Mouse (Mus musculus): ENCODE results near the gene Phlda3.

The Phlda3 gene

DNA sequence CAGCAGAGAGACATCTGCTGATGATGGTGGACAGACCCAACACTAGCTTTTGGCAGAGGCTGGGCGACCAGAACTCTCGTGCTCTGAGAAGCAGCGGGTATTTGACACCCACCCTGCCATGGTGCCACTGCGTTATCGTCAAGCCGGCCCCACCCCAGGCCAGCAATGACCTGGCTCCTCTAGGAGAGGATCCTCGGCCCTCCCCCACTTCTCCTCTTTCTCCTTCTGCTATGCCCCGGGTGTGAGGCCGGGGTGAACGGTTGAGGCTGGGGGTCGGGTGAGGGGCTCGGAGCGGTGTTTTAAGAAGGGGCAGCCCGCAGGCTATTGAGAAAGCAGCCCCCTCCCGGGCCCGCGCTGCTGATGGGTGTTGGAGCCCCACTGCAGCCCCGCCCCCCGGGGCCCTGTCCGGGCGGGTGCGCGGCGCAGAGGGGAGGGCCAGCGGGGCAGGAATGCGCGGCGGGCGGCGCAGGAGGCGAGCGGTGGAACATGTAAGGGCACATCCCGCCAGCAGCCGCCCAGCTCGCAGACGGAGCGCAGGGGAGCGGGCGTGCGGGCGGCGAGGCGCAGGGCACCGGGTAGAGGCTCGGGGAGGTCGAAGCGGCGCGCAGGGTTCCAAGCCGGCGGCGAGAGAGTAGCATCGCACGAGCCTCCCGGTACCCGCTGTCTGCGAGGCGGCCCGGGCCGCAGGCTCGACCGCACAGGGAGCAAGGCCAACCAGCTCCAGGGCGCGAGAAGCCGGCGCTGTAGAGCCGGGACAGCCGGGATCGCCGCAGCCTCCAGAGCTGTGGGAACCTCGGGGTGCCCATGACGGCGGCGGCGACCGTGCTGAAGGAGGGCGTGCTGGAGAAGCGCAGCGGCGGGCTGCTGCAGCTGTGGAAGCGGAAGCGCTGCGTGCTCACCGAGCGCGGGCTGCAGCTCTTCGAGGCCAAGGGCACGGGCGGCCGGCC lies at the start of gene Phlda3:
Gene Phlda3, plus strand, starts transcription at position 475 of the 947 bp plus-strand sequence.
- peak; percentile 77 for DNase-seq (ENCODE audit: low read depth, low spot score)

DNA sequence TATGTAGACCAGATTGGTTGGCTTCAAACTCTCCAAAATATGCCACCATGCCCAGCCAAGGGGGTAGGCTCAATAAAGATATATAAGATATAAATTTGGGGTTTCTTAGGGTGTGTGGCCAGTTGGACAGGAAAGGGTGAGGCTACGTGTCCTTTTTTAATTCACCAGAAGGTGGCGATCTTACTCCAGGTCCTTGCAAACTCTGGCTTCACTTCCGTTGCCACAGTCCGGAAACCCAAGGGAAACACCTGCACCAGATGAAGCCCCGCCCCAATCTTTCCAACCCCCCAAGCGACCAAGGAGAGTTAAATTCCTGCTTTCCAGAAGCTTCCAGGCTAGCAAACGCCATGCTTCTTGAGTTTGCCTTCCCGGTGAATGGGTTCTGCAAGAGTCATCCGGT lies 46.4 kb upstream of the Phlda3 start:
- DNase-seq (ENCODE audit: low read depth, low spot score), result peak; percentile 84

DNA sequence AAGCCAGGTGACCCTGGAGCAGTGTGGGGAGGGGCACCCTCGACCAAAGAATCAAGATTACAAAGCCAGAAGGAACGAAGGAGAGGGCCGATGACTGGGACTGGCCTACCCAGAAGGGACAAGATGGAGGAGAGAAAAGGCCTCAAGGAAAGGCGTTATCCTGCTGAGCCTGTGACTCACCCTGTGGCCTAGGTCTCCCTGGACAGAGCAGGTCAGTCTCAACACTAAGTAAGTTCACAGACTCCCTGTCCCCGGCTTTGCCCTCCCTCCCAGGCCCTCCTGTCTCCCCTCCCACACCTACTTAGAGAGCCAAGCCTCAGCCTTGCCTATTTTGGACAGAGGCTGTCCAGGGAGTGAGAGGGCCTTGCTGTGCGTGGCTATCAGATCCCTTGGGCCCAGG lies 45.9 kb upstream of the Phlda3 start, which contains the start of gene Csrp1:
Gene Csrp1, plus strand, starts transcription at position 79 of the 400 bp plus-strand sequence.
- DNase-seq (ENCODE audit: low read depth, low spot score), result no peak

GRCm38 (mm10) chr1:135723016-135723415 lies 42.9 kb upstream of the Phlda3 start:
- DNase-seq (ENCODE audit: low read depth, low spot score), result no peak

DNA sequence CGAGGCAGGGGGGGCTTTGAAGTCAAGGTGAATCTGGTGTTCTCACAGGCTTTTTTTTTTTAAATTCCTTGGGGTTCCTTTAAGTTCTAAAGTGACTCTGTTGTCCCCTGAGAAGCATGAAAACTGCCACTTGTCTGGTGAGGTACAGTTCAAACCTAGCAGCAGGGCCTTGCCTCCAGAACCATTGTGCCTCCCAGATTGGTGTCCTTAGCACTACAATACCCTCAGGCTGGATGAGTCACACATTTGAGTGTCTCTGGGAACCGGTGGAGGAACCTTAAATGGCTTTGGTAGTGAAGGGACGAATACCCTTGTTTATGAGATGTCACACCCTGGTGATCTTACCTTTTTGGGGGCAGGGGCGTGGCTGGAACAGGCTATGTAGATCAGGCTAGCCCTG lies 41.8 kb upstream of the Phlda3 start:
- no peak for DNase-seq (ENCODE audit: low read depth, low spot score)

GRCm38 (mm10) chr1:135725324-135725723 lies 40.6 kb upstream of the Phlda3 start:
- DNase-seq (ENCODE audit: low read depth, low spot score), result no peak

- DNase-seq (ENCODE audit: low read depth, low spot score), result no peak
These were observed 40.0 kb upstream of the Phlda3 start for GRCm38 (mm10) chr1:135725936-135726335.

- peak; percentile 91 for DNase-seq (ENCODE audit: low read depth, low spot score)
These were observed 37.1 kb upstream of the Phlda3 start for GRCm38 (mm10) chr1:135728631-135729366.

GRCm38 (mm10) chr1:135729367-135729713 lies 36.6 kb upstream of the Phlda3 start:
- no peak for DNase-seq (ENCODE audit: low read depth, low spot score)

- DNase-seq (ENCODE audit: low read depth, low spot score), result peak; percentile 45
These were observed 36.1 kb upstream of the Phlda3 start for GRCm38 (mm10) chr1:135729821-135730220.

- DNase-seq (ENCODE audit: low read depth, low spot score), result no peak
These were observed 35.6 kb upstream of the Phlda3 start for GRCm38 (mm10) chr1:135730296-135730695.

GRCm38 (mm10) chr1:135731393-135731792 lies 34.5 kb upstream of the Phlda3 start:
- no peak for DNase-seq (ENCODE audit: low read depth, low spot score)

DNA sequence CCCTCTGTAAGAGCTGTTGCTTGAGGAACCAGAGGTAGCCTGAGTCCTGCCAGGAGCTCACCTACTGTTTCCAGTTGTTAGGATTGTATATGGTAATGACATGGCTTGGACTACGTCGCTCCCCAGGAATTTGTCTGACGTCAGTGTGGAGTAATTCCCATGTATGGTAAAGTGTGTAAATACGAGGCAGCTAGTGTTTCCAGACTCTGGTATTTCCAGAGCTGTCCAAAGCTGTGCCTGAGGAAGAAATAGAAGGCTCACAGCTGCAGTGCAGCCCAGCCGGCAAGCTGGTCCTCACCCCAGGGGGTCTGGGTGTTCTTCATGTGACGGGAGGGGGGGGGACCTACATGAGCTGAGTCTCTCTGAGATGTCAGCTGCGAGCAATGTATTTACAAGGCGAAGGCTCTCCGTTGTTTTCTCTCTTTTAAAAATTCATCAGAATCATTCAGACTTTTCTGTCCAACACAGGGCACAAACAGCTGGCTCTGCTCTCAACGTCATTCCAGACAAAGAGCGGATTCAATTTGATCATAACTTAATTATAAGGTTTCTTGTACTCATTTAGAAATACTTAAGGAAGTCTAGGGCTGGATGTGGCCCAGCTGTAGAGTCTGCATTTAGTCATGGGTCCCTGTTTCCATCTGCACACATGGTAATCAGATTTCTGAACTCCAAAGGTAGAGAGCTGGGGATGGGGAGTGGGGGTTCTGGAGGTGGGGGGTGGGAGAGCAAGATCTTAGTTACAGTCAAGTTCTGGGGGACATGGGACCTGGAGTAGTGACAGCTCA lies 33.8 kb upstream of the Phlda3 start:
- DNase-seq (ENCODE audit: low read depth, low spot score), result peak; percentile 84

- DNase-seq (ENCODE audit: low read depth, low spot score), result no peak
These were observed 31.5 kb upstream of the Phlda3 start for GRCm38 (mm10) chr1:135734225-135734937.

DNA sequence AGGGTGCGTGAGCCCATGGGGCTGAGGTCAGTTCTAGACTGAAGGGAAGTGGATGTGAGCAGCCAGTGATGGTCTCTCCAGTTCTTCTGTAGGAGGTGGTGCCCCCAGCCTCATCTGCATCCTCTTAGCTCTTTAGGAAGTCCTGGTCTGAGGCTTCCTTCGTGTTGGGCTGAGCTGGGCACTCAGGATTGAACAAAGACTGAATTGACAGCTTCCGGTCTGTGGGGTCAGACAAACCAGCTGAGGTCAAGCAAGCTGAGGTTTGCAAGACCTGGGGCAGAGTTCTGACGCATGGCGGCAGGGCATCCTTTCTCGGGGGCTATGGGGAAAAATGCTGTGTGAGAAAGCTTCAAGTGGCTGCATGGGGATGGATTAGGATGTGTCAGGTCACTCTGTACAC lies 30.5 kb upstream of the Phlda3 start:
- DNase-seq (ENCODE audit: low read depth, low spot score), result peak; percentile 38

- DNase-seq (ENCODE audit: low read depth, low spot score), result no peak
These were observed 20.9 kb upstream of the Phlda3 start for GRCm38 (mm10) chr1:135744987-135745386.

GRCm38 (mm10) chr1:135746248-135746647 lies 19.7 kb upstream of the Phlda3 start:
- no peak for DNase-seq (ENCODE audit: low read depth, low spot score)

DNA sequence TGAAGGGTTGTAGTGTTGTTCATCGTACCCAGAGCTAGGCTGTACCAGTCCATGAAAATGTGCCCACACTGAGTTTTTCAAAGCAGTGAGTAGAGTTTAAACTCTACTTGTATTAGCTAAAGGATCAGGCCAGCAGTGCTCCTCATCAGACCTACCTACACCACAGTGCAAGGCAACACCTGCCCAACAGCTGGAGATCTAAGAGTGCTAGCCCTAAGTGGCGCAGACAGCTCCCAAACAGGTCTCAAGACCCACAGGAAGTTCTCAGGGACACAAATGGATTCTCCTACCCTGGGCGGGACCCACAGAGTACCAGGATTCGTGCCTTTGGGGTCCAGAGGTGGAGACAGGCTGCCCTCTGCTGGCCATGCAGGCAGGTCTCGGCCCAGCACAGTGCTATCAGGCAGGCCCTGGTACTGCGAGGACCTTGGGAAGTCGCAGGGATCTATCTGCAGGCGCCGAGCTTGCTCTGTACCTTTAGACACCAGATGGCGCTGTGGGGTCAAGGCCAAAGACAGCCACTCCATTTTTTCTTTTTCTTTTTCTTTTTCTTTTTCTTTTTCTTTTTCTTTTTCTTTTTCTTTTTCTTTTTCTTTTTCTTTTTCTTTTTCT lies 13.1 kb upstream of the Phlda3 start:
- peak; percentile 97 for DNase-seq (ENCODE audit: low read depth, low spot score)

- no peak for DNase-seq (ENCODE audit: low read depth, low spot score)
These were observed 10.6 kb upstream of the Phlda3 start for GRCm38 (mm10) chr1:135755287-135755686.

GRCm38 (mm10) chr1:135755913-135756312 lies 10.0 kb upstream of the Phlda3 start:
- no peak for DNase-seq (ENCODE audit: low read depth, low spot score)

DNA sequence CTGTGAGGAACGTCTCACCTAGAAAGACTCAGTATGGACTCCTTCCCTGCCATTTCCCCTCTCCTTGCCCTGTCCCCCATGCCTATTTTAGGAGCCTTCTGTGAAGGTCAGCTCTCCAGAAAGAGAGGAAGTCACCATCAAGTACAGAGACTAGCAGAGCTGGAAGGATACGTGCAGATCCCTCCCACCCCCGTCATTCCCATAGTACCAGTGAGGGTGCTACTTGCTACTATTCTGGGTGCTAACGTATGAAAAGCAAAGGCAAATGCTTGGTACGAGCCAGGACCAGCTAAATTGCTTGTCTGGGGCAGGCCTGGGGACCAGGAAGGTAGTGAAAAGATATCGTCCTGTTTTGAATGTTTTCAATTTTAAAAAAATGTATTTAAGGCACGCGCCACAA lies 8.6 kb upstream of the Phlda3 start:
- DNase-seq (ENCODE audit: low read depth, low spot score), result no peak
